Mouse (Mus musculus): Measurements from ENCODE around the gene Tspyl1.

DNA sequence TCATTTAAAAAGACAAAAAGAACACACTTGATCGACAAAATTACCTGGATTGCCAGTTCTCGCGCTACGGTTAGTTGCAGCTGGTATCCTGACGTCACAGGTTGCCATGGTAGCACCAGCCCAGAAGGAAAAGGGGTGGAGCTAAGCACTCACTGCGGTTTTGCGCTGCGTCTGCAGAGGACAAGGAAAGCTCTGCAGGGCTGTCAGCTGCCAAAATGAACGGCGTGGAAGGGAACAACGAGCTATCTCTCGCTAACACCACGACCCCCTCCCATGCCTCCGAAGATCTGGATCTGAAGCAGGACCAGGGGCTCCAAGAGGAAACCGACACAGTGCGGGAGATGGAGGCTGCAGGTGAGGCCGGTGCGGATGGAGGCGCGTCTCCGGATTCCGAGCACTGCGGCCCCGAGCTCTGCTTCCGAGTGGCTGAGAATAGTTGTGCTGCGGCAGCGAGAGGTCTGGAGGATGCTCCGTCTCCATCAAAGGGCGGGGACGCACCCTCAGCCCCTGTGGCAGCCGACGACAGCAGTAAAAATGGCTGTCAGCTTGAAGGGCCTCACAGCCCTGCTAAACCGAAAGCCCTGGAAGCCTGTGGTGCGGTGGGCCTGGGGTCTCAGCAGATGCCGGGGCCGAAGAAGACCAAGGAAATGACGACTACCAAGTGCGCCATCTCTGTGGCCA is 15.4 kb downstream of the Tspyl1 start, which contains the start of gene Tspyl4:
- TF ChIP-seq POLR2A (IDR thresholded peaks at IDR 0.05; ENCODE audit: control insufficient read depth in 1 of 2, insufficient read depth in 1 of 2, low read depth in 1 of 2, low read length in 2 of 2, poor library complexity in 1 of 2) (no peak), CTCF (IDR thresholded peaks at IDR 0.05 in 2 of 3, conservative IDR thresholded peaks at IDR 0.05 in 1 of 3; ENCODE audit: control insufficient read depth in 1 of 3, insufficient read depth in 1 of 3, low read depth in 2 of 3, low read length in 3 of 3, poor library complexity in 1 of 3, severe bottlenecking in 1 of 3) (no peak), SMC3 (IDR thresholded peaks at IDR 0.05; ENCODE audit: low read depth, low read length) (no peak), E2F4 (IDR thresholded peaks at IDR 0.05; ENCODE audit: borderline replicate concordance, low read depth, low read length) (no peak), MAZ (IDR thresholded peaks at IDR 0.05; ENCODE audit: low read depth, low read length) (no peak), ZNF384 (IDR thresholded peaks at IDR 0.05; ENCODE audit: low read depth, low read length) (no peak)

Data from MEL (cell line).